Mouse (Mus musculus) fibroblast of lung, adult 2 months (primary cell): ENCODE measurements around the gene Exosc2.

Source experiments
- DNase-seq: peaks from one replicate; pipeline ENCODE4 v3.0.0-alpha.2; 2011; ENCODE audit warnings: low read depth

Gene Exosc2

DNA sequence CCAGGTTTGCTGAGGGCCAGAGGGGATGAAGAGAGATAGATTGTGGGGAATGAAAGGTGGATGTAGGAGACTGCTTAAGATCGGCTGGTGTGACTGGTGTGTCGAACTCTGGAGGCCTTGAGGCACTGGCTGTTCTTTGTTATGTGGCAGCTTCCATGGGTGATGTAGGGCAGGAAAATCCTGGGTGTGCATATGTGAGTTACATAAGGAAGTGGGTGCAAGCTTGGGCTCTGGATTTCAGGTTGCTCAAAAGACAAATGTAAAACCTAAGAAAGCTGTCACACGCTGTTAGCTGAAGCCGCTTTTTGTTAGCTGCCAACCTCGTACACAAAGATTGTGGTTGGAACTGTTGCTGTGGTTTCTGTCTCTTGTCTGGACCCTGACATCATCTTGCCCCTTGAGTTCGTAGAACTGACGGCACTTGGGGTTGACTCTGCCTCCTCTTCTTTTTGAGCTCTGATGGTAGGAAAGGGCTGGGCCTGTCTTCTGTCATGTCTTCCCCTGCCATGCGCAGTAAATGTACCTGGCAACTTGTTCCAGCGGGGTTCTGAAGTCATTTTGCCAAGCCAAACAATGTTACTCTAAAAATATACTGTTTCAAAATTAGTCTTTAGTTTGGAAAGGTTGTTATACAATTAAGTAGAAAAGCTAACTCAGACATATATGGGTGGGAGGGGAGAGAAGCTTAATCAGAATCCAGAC lies 57.2 kb downstream of the Exosc2 start:
- no peak for DNase-seq

GRCm38 (mm10) chr2:31730640-31731039 lies 60.1 kb downstream of the Exosc2 start:
- no peak for DNase-seq
